Mouse (Mus musculus): ENCODE data around the gene Rab25. TPM values are rescaled to one million over a fixed set of nuclear protein-coding genes. Genes with fewer than 3 reads are reported as not detected.
A peak's percentile ranks its signal among the peaks of the same experiment; 100 is the strongest.

Rab25 gene
- total RNA-seq, 4 experiments from 2014 or later, result not detected

DNA sequence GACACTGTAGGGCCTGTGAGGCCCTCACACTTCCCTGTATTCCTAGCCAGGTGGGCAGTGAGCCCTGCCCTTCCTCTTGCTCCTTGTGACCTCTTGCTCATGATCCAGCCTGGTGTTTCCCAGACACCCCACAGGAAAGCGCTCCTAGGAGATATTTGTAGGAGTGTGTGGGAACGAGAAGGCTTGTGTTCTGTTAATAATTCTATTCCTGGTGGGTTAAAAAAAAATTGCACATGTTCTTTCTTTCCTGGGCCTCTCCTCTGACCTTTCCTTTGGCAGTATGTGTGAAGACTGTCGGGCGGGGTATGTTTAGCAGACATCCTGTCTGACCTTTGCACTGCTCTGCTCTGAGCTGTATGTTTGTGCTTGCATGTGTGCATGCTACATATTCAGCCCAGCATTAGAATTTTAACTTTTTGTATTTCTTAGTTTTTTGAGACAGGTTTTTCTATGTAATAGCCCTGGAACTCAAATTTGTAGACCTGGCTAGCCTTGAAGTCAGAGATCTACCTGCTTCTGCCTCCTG, 18.5 kb upstream of the Rab25 start:
- DNase-seq, result no peak

GRCm38 (mm10) chr3:88566116-88566515, 18.0 kb upstream of the Rab25 start:
- no peak for DNase-seq

GRCm38 (mm10) chr3:88563966-88564365, 15.9 kb upstream of the Rab25 start:
- DNase-seq, result no peak

GRCm38 (mm10) chr3:88563442-88563841, 15.3 kb upstream of the Rab25 start:
- DNase-seq, result no peak

- DNase-seq, result no peak
Observed at GRCm38 (mm10) chr3:88561989-88562388, 13.9 kb upstream of the Rab25 start.

GRCm38 (mm10) chr3:88559596-88559995, 11.5 kb upstream of the Rab25 start:
- DNase-seq, result no peak

- no peak for DNase-seq
Observed at GRCm38 (mm10) chr3:88556616-88557015, 8.5 kb upstream of the Rab25 start.

GRCm38 (mm10) chr3:88555731-88556130, 7.6 kb upstream of the Rab25 start:
- no peak for DNase-seq

- DNase-seq, result no peak
Observed at GRCm38 (mm10) chr3:88555069-88555605, 7.0 kb upstream of the Rab25 start.

DNA sequence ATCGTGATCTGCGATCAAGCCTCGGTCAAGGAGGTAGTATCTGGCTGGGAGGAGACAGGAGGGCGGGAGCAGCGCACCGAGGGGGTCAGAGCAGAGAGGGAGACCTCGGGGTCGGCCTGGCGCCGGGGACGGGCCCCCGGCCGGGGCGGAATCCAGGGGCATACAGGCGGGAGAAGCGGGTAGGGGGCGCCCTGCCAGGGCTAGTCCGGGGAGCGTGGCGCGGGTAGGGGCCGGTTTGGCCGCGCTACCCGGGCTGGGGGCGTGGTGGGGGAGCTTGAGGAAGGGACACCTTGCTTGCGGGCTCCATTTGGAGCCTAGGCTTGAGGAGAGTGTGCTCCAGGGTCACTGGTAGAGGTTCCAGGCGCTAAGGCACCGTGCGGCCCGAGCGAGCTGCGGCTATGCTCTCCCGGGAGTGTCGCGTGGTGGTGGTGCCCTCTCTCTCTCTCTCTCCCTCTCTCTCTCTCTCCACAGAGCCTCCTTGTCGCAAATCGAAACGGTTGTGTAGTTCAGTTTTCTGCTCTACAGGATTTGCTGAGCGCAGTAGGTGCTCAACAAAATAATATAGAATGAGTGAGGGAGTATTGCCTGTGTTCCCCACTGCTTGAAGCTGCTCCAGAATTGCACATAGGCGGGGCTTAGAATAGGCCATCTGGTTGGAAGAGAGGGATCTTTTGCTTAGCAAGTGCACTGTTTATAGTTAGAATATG, 5.9 kb upstream of the Rab25 start:
- DNase-seq, result no peak

DNA sequence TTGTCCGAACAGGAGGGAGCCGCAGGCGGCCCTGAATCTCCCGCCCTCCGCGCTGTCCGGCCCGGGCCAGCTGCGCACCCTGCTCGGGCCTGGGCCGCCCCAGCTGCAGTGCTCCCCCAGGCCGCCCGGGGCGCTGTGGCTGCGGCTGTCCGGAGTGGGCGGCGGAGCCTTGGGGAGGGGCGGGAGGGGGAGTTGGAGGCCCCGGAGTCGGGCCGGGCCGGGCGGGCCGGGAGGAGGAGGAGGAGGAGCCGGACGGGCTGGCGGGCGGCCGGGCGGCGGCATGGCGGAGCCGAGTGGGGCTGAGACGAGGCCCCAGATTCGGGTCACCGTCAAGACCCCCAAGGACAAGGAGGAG, 5.4 kb upstream of the Rab25 start, which contains the start of gene Ubqln4:
Ubqln4 (plus strand) TSS at position 234 of the 355 bp plus-strand sequence.
- DNase-seq, result peak; percentile 85

GRCm38 (mm10) chr3:88552676-88553524, 4.8 kb upstream of the Rab25 start, which contains the start of gene Lamtor2:
TSS of gene Lamtor2 (minus strand) at chr3:88553074.
- peak; percentile 99 for DNase-seq

DNA sequence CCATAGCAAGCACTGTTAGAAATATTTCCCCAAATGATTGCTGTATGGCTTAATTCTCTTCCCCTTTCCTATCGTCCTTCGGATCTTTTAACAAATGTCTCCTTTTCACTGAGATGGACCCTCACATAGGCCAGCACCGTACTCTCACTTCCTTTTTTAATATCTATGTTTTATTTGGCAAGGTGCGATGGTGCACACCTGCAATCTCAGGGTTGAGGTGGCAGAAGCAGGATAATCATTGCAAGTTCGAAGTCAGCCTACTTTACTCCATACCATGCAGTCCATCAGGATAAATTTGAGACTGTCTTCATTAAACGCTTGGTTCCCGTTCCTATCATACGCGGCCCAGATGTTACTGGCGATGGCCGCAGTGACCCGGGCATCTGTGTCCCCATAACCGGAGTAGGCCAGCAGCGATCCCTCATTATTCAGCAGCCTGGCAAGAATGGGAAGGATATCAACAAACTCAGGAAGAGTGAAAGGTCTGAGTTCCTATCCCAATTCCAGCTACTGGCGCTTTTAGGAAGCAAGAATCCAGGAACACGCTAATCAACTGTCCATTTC, 4.1 kb upstream of the Rab25 start:
- no peak for DNase-seq

GRCm38 (mm10) chr3:88551586-88551985, 3.5 kb upstream of the Rab25 start:
- no peak for DNase-seq

DNA sequence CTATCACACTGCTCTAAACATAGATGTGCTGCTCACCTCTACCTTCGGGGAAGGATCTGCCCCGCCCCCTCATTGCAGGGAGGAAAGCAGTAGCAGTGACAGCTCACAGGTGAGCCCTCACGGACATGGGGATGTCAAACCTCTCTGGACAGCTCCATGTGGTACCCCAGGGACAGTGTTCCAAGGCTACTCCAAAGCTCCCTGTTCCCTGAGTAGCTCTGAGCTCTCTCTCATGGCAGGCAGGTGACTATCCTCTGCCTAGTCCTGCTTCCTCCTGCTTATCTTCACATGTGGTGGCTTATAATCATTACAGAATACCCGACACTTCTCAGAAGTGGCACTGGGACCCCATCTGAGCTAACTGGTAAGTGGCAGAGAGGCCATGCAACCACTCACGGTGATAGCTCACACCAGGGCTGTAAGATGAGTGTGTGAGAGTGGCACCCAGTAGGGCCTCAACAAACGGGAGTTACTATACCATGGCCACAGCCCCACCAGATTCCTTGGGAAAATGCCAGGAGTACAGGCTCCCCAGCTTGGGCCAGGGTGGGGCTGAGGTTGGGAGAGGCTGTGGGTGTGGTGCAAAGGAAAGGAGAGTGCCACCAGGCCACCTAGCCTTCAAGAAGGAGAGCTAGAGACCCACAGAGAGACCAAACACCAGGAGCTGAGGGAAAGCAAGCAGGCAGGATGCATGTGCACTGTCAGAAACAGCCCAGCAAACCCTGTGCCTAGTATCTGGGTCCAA, 1.3 kb downstream of the Rab25 start:
- no peak for DNase-seq

DNA sequence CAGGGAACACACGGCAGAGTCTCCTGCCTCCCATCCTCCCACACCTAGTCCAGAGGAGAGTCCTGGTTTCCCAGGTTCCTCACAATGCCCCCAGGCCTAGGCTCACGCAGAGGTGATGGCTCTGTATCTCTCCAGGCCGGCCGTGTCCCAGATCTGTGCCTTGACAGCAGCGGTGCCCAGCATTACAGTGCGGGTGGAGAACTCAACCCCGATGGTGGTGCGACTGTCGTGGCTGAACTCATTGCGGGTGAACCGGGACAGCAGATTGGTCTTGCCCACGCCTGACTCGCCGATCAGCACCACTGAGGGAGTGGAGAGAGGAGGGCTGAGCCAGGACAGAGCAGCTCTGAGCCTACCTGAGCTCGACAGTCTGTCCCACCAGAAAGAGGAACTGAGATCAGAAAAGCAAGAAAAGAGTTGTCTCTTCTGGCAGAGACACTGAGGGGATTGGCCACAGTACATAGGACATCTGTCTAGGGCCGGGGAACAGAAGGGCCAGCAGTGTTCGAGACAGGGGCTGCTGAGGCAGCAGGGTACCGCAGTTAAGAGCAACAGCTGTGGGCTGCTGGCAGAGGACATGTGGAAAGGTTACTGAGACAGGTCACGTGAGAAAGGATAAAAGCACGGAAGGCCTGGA, 3.0 kb downstream of the Rab25 start:
- DNase-seq, result no peak

DNA sequence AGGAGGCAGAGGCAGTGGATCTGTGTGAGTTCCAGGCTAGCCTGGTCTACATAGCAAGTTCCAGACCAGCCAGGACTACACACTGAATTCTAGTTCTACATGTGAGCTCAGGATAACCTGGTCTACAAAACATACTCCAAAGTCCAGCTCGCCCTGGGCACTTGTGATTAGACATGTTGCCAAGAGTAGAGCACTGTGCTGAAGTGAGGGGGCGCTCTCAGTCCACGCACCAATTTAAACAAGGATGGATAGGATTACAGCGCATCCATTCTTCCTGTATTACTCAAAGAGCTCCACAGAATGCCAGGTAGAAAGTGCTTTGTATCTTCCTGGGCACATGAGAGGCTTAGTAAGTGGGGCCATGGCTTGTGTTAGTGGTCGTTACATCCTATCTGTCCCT, 3.6 kb downstream of the Rab25 start:
- no peak for DNase-seq

DNA sequence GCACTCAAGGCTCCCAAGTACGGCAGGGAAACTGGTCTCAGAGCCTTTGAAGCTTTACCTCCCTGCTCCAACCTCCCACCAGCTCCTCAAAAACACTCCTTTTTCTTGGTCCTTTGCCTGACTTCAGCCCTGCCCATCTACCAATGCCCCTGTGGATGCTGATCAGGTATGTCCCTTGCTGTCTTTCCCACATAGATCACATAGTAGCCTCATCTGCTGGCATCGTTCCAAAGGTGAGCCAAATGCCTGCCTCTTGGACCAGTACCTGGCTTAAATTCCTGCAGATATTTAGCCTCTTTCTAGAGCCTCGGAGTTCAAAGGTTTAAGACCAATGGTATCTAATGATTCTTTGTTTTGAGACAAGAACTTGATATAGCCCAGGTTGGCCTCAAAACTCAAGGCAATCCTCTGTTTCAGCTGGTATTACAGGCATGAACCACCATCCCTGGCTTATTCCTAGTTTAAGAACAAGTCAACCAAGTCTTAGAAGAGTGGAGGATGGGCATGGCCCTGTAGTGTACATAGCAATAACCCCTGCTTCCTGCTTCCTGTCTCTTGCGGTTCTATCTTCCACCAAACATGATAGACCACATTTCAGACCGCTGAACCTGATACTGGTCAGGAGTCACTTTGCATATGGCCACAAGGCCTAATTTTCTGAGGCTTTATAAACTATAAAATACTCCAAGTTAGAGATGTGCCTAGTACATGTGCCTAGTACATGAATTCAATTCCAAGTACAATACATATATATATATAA, 4.3 kb downstream of the Rab25 start:
- DNase-seq, result no peak

DNA sequence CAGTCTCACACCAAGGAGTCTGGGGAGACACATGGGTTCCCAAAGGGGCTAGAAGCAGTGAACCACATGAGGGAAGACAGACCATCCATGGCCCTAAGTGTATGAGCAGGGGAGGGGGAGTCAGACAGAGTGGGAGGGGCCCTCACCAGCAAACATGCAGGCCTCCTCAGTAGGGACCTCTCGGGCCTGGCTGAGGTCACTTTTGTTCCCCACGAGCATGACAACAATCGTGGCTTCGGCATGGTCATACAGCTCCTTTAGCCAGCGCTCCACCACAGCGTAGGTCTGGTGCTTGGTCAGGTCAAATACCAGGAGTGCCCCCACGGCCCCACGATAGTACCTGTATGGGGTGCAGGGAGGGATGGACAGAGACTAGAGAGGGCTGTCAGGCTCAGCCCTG, 4.9 kb downstream of the Rab25 start:
- no peak for DNase-seq

GRCm38 (mm10) chr3:88542486-88542885, 5.6 kb downstream of the Rab25 start:
- DNase-seq, result no peak

All from adrenal gland, adult 8-10 months (tissue).